Mouse (Mus musculus) liver, adult 2 months (tissue): ENCODE data around the gene Fsip1.

Experiments used
- CTCF ChIP-seq: fragments of 200-500 bp; IDR thresholded peaks from 2 replicates; pipeline ENCODE4 v1.5.1; 2011; ENCODE audit warnings: low read depth, low read length, control low read depth
- POLR2A ChIP-seq: fragments of 200-500 bp; IDR thresholded peaks from 2 replicates; pipeline ENCODE4 v1.6.1; 2011; ENCODE audit warnings: low read length, control low read depth; ENCODE audit not compliant: insufficient read depth; ENCODE audit errors: extremely low read depth

DNA sequence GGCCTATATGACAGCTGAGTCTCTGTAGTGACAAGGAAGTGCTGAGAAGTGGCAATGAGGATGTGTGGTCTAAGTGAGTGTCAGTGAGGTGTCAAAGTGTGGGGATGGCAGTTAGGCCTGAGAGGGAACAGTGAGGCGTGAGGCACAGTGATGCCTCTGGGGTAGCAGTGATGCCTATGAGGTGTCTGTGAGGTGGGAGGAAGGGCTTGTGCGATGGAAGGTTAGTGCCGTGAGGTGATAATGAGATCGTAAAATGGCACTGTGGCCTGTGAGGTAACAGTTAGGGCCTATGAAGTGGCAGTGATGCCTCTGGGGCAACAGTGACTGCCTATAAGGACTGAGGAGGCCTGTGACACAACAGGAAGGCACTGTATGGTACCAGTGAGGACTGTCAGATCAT is 46.7 kb upstream of the Fsip1 start:
- no peak for TF ChIP-seq CTCF
- TF ChIP-seq POLR2A, result no peak
